Mouse (Mus musculus) neural tube, embryonic 15.5 days (tissue): ENCODE results near the gene Gm10273. TPM values are rescaled to one million over a fixed set of nuclear protein-coding genes. Genes with fewer than 3 reads are reported as not detected.

Experiments used
- ATAC-seq: fragments of 200-750 bp; cut with Nextera tagmentation; 2 replicates; pipeline ENCODE4 v1.8.0; 2017; ENCODE audit warnings: mild to moderate bottlenecking, moderate TSS enrichment, moderate library complexity; ENCODE audit not compliant: low FRiP score
- H3K27ac ChIP-seq: fragments of 300-500 bp; sonication (generic); replicated peaks from 2 replicates; pipeline ENCODE4 v1.5.1; 2015; ENCODE audit warnings: mild to moderate bottlenecking, inconsistent platforms
- H3K27me3 ChIP-seq: fragments of 300-500 bp; sonication (generic); replicated peaks from 2 replicates; pipeline ENCODE4 v1.6.1; 2015; ENCODE audit warnings: inconsistent platforms
- H3K36me3 ChIP-seq: fragments of 300-500 bp; sonication (generic); 2 replicates; pipeline ENCODE4 v1.6.1; 2015; ENCODE audit warnings: inconsistent platforms
- H3K4me1 ChIP-seq: fragments of 300-500 bp; sonication (generic); 2 replicates; pipeline ENCODE4 v1.6.1; 2015; ENCODE audit warnings: inconsistent platforms
- H3K4me2 ChIP-seq: fragments of 300-500 bp; sonication (generic); 2 replicates; pipeline ENCODE4 v1.6.1; 2015; ENCODE audit warnings: inconsistent platforms, mild to moderate bottlenecking, moderate library complexity
- H3K4me3 ChIP-seq: fragments of 300-500 bp; sonication (generic); replicated peaks from 2 replicates; pipeline ENCODE4 v1.5.1; 2015; ENCODE audit warnings: mild to moderate bottlenecking, inconsistent platforms
- H3K9ac ChIP-seq: fragments of 300-500 bp; sonication (generic); replicated peaks from 2 replicates; pipeline ENCODE4 v1.6.1; 2015; ENCODE audit warnings: mild to moderate bottlenecking, inconsistent platforms
- H3K9me3 ChIP-seq: fragments of 300-500 bp; sonication (generic); replicated peaks from 2 replicates; pipeline ENCODE4 v1.6.1; 2016; ENCODE audit warnings: inconsistent platforms
- WGBS: fragments of 180-500 bp; shearing (Covaris S2); methylation state at CpG from one replicate; pipeline ENCODE4 v1.1.7; 2015; ENCODE audit warnings: mixed read lengths; 5-methylcytosine and 5-hydroxymethylcytosine counted together
- polyA plus RNA-seq: library from polyadenylated mRNA; unstranded; fragments of >200 nt; fragmentation: Nextera tagmentation; extraction: Ambion mirVana; gene quantifications from 2 replicates; pipeline ENCODE4 v1.2.1, GENCODE M21; 2015

Gene Gm10273
- polyA plus RNA-seq, 1 experiment from 2014 or later = 7.3 TPM

DNA sequence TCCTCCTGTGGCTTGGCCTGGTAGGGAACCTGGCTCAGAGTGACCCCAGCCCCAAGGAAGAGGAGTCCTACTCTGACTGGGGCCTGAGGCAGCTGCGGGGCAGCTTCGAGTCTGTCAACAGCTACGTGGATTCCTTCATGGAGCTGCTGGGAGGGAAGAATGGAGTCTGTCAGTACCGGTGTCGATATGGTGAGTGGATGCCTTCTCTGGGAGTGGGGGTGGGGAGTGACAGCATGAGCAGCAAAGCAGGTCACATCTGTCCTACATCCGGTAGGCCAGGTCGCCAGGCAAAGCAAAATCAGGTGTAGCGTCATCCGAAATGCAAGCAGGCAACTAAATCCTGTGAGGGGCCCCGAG, 8.3 kb downstream of the Gm10273 start:
- Histone ChIP-seq H3K36me3 (no peaks in the 10 kb centered on the region), H3K4me1 (peaks cover 5% of the 10 kb centered on the region), H3K4me2 (no peak overlapping the region), H3K27ac (no peak overlapping the region), H3K4me3 (no peak overlapping the region), H3K9me3 (0 out of 2 replicates have a peak, but pooled peaks cover 3% of the 10 kb centered on the region), H3K9ac (no peak overlapping the region), H3K27me3 (no peaks in the 10 kb centered on the region)
- no peak for ATAC-seq
- 83% methylated on average over 10 of the region's 10 CpGs for WGBS

DNA sequence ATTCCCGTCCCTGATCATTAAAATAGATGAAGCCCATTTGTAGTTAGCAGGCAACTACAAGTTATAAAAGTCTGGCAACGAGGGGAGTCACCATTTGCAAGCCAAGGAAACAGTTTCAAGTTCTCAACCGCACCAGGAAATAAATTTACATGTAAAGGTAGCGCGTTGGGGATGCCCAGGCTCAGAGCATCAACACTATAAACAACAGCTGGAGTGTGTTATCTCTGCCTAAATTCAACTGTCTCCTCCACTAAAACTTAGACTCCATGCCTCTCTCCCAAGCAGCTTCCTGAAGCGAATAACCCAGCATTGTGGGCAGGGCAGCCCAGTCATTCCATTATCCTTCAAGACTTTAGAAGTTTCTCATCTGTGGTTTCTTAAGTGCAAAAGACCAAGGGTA, 13.1 kb downstream of the Gm10273 start:
- ATAC-seq = no peak
- WGBS = 35% methylated on average over 6 of the region's 6 CpGs
- Histone ChIP-seq H3K4me1 (peaks cover 5% of the 10 kb centered on the region), H3K4me2 (no peak overlapping the region), H3K4me3 (no peak overlapping the region), H3K27me3 (no peaks in the 10 kb centered on the region), H3K27ac (no peak overlapping the region), H3K9ac (no peak overlapping the region), H3K9me3 (no peaks in the 10 kb centered on the region), H3K36me3 (no peaks in the 10 kb centered on the region)

DNA sequence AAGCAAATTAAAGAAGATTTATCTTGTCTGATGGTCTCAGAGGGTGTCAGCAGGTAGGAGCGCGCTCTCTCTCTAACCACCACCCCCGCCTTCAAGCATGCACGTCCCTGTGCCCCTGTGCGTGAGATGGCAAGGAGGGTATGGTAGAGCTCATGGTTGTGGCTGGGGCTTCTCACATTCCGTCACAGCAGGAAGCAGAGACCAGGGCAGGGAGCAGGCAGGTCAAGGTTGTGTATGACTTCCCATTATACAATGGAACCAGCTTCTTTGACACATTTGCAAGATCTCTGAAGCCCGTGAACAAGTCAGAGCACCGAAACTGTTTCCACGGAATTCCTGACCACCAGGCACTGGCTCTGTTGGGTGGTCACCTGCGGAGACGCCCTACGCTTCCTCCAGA, 14.8 kb downstream of the Gm10273 start:
- H3K4me3 ChIP-seq = no peak overlapping the region
- no peak for ATAC-seq
- no peaks in the 10 kb centered on the region for H3K9me3 ChIP-seq
- H3K27me3 ChIP-seq = no peaks in the 10 kb centered on the region
- H3K36me3 ChIP-seq = no peaks in the 10 kb centered on the region
- H3K27ac ChIP-seq = no peak overlapping the region
- 86% methylated on average over 12 of the region's 12 CpGs for WGBS
- H3K4me1 ChIP-seq = peaks cover 5% of the 10 kb centered on the region
- H3K9ac ChIP-seq = no peak overlapping the region
- H3K4me2 ChIP-seq = no peak overlapping the region

DNA sequence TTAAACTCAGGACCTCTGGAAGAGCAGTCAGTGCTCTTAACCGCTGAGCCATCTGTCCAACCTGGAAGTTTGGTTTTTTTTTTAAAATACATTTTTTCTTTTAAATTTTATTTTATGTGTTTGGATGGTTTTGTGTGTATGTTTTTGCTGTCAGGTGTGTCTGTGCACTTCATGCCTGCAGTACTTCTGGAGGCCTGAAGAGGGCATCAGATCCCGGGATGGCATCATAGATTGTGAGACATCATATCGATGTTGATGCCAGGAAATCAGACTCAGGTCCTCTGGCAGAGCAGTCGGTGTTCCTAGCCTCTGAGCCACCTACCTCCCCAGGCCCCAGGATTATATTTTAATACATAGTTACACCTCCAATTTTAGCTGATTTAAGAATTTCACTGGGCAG, 18.3 kb downstream of the Gm10273 start:
- 97% methylated on average over 4 of the region's 4 CpGs for WGBS
- Histone ChIP-seq H3K9me3 (no peaks in the 10 kb centered on the region), H3K4me2 (no peak overlapping the region), H3K4me3 (no peak overlapping the region), H3K36me3 (no peaks in the 10 kb centered on the region), H3K27ac (no peak overlapping the region), H3K27me3 (no peaks in the 10 kb centered on the region), H3K4me1 (no peaks in the 10 kb centered on the region), H3K9ac (no peak overlapping the region)
- ATAC-seq = no peak

DNA sequence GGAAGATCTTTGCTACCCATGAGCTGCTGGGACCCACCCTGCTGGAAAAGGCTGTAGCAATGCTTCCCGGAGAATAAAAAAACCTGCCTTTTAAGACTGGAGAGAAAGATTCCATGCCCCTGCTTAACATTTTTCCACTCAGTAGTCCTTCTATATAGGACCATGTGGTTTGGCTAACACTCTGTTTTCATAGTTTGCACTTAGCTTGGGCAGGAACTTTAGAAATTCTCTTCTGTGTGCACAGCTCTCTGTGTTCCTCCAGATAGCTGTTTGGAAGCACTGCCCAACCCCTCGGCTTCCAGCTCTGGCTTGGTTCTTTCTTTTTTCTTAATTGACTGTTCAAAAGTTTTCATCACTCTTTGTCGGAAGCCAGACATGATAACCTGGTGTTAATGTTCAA, 21.2 kb downstream of the Gm10273 start:
- 85% methylated on average over 3 of the region's 3 CpGs for WGBS
- no peaks in the 10 kb centered on the region for H3K36me3 ChIP-seq
- no peak overlapping the region for H3K27ac ChIP-seq
- no peaks in the 10 kb centered on the region for H3K27me3 ChIP-seq
- ATAC-seq = no peak
- no peak overlapping the region for H3K4me2 ChIP-seq
- H3K4me1 ChIP-seq = no peaks in the 10 kb centered on the region
- H3K4me3 ChIP-seq = no peak overlapping the region
- H3K9me3 ChIP-seq = no peaks in the 10 kb centered on the region
- no peak overlapping the region for H3K9ac ChIP-seq

DNA sequence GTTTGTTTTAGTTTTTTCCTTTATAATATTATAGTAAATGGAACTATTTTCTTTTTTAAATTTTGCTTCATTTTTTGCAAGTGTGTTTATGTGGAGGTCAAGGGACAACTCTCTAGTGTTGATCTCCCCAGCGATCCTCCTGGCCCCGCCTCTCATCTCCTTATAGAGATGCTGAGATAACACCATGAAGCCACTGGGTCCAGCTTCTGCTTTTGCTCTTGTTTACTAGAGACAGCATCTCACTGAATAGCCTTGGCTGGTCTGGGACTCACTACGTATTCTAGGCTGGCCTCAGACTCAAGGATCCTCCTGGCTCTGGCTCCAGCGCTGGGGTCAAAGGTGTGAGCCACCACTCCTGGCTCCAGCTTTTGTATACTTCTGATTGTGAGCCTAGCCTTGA, 24.1 kb downstream of the Gm10273 start:
- ATAC-seq = no peak
- WGBS = 91% methylated on average over 4 of the region's 4 CpGs
- no peak overlapping the region for H3K4me2 ChIP-seq
- H3K4me3 ChIP-seq = no peak overlapping the region
- H3K27me3 ChIP-seq = no peaks in the 10 kb centered on the region
- H3K27ac ChIP-seq = no peak overlapping the region
- no peaks in the 10 kb centered on the region for H3K9me3 ChIP-seq
- H3K9ac ChIP-seq = no peak overlapping the region
- H3K36me3 ChIP-seq = no peaks in the 10 kb centered on the region
- no peaks in the 10 kb centered on the region for H3K4me1 ChIP-seq

DNA sequence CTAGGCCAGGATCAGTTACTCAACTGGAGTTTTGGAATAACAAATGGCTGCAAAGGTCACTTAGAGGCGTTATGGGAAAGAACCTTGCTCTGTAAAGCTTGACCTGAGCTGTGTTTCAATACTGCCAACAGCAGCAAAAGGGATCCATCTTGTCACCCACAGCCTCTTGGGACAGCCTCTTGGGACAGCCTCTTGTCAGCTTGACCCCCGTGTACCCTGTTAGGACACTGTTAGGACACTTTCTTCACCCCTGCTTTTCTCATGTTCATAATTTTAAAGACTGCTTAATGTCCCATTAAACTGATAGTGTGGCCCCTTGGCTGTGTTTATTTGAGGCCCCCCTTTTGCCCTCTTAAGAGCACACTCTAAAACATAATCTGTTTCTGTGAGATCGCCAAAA, 29.0 kb downstream of the Gm10273 start:
- H3K9ac ChIP-seq = no peak overlapping the region
- H3K36me3 ChIP-seq = no peaks in the 10 kb centered on the region
- H3K27me3 ChIP-seq = no peaks in the 10 kb centered on the region
- no peaks in the 10 kb centered on the region for H3K9me3 ChIP-seq
- peaks cover 6% of the 10 kb centered on the region for H3K4me1 ChIP-seq
- no peak overlapping the region for H3K4me2 ChIP-seq
- no peak overlapping the region for H3K27ac ChIP-seq
- 66% methylated on average over 3 of the region's 3 CpGs for WGBS
- ATAC-seq = no peak
- H3K4me3 ChIP-seq = no peak overlapping the region

DNA sequence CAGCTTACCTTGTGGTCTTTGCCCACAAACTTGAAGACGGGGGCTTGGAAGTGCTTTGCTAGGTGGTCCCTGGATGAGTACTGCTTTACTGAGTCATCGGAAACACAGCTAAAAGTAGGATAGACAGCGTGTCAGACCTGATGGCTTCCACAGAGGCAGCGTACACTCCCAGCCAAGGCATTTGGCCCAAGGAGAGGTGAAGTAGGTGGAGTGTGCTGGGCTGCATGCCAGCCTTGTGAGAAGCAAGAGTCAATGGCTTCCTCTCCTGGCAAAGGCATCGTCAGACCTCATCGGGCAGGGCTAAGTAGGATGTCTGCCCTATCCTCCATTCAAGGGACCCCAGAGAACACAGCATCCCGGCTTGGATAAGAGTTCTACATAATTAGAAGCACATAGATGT, 29.9 kb downstream of the Gm10273 start:
- Histone ChIP-seq H3K9ac (no peak overlapping the region), H3K4me3 (no peak overlapping the region)

DNA sequence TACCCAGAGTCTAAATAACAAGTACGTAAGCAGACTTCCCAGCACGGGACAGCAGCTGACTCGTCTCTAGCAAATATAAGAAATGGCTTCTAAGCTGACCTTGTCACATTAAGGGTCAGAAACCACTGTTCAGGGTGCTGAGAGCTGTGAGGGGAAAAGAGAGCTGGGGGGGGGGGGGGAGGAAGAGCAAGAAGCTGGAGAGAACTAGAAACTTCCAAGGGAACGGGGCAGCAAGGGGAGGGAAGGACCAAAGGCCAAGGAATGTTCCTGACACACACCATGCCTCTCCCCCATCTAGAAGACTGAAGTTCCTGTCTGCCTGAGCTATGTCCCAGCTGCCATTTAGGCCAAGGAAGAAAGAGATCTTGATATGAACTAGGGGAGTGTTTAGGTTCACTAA, 30.9 kb downstream of the Gm10273 start:
- Histone ChIP-seq H3K27ac (no peak overlapping the region), H3K4me3 (no peak overlapping the region), H3K9ac (no peak overlapping the region), H3K4me1 (peaks cover 9% of the 10 kb centered on the region), H3K36me3 (no peaks in the 10 kb centered on the region), H3K4me2 (no peak overlapping the region), H3K9me3 (no peaks in the 10 kb centered on the region), H3K27me3 (no peaks in the 10 kb centered on the region)
- 71% methylated on average over 4 of the region's 4 CpGs for WGBS
- ATAC-seq = no peak

More for the DNA sequence above, 29.9 kb downstream of the Gm10273 start:
- H3K4me2 ChIP-seq = no peak overlapping the region
- WGBS = 77% methylated on average over 7 of the region's 7 CpGs
- H3K9me3 ChIP-seq = no peaks in the 10 kb centered on the region
- no peaks in the 10 kb centered on the region for H3K27me3 ChIP-seq
- H3K4me1 ChIP-seq = peaks cover 9% of the 10 kb centered on the region
- H3K27ac ChIP-seq = no peak overlapping the region
- no peak for ATAC-seq
- no peaks in the 10 kb centered on the region for H3K36me3 ChIP-seq

DNA sequence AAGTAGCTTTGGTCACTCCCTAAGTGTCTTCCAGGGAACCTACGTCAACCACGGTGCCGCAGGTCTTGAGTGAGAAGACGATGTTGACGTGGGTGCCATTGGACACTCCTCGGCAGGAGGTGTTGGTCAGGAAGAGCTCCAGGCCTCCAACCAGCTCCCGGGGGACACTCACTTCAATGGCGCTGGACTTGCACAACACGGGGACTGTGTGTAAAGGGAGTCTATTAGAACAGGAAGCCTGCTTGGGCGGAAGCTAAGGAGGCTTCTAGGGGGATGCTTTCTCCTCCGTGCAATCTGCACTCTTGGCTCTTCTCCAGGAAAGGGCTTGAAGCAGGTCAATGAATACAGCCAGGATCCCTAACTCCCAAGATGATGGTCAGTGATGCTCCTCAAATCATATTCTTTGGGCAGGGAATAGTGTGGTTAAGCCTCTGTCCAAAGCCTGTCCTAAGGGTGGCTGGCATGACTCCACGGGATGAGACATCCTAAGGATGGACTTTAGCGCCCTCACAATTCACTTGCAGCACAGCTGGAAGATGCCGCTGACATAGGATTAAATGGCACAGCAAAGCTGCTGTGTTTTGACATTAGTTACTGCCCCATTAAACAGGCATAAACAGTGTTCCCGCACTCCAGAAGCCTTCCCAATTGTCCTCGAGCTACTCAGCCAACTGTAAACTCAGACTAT, 34.2 kb downstream of the Gm10273 start:
- 64% methylated on average over 16 of the region's 16 CpGs for WGBS
- H3K4me3 ChIP-seq = no peak overlapping the region
- H3K9ac ChIP-seq = no peak overlapping the region
- ATAC-seq = no peak
- H3K27me3 ChIP-seq = no peaks in the 10 kb centered on the region
- H3K36me3 ChIP-seq = no peaks in the 10 kb centered on the region
- no peak overlapping the region for H3K27ac ChIP-seq
- H3K9me3 ChIP-seq = no peaks in the 10 kb centered on the region
- no peak overlapping the region for H3K4me2 ChIP-seq
- peaks cover 9% of the 10 kb centered on the region for H3K4me1 ChIP-seq

DNA sequence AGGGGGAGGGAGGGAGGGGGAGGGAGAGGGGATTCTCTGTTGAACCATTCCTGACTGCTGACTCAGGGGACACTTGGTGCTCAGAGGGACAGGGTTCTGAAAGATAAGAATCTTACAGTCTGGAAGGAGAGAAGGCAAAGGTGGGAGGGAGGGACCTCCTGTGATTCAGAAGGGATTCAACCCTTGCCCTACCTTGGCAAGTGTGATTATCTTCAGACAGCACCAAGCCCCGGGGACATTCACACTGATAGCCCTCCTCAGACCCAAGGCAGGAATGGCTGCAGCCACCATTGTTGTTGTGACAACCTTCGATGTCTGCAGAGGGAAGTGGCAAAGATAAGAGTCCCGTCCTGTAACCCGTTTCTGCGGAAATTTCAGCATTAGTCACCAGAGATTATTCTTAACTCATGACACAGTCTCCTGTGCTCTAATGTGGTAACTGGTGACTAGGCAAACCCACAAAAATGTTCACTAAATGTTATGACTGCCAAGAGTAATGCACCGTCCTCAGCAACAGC, 35.3 kb downstream of the Gm10273 start:
- Histone ChIP-seq H3K36me3 (no peaks in the 10 kb centered on the region), H3K9me3 (no peaks in the 10 kb centered on the region), H3K4me2 (no peak overlapping the region), H3K4me3 (no peak overlapping the region), H3K4me1 (peaks cover 4% of the 10 kb centered on the region), H3K27me3 (no peaks in the 10 kb centered on the region), H3K9ac (no peak overlapping the region), H3K27ac (no peak overlapping the region)
- 79% methylated on average over 6 of the region's 6 CpGs for WGBS
- ATAC-seq = no peak

DNA sequence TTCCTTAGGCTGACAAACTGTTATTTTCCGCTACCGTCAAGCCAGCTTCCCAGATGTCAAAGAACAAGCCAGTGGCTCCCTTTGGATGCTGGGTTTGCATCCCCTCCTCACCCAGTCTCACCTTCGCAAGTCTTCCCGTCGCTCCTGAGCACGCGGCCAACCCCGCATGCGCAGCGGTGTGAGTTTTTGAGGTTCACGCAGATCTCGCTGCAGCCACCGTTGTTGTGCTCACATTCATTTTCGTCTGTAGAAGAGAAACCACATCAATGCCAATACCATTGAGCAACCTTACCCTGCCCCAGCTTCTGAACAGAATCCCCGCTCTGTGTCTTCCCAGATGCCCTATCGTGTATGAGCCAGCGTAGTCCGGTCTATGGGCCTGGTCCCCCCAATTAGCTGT, 40.3 kb downstream of the Gm10273 start:
- Histone ChIP-seq H3K9ac (no peak overlapping the region), H3K4me3 (no peak overlapping the region), H3K27me3 (no peaks in the 10 kb centered on the region), H3K4me2 (no peak overlapping the region), H3K27ac (no peak overlapping the region), H3K36me3 (no peaks in the 10 kb centered on the region), H3K4me1 (0 out of 2 replicates have a peak, but pooled peaks cover 3% of the 10 kb centered on the region), H3K9me3 (no peaks in the 10 kb centered on the region)
- 98% methylated on average over 18 of the region's 18 CpGs for WGBS
- ATAC-seq = no peak
